Mouse (Mus musculus) adrenal gland, postnatal 14 days (tissue): ENCODE results near the gene Gm5089. TPM values are rescaled to one million over a fixed set of nuclear protein-coding genes. Genes with fewer than 3 reads are reported as not detected.
A peak's percentile ranks its signal among the peaks of the same experiment; 100 is the strongest.

Source experiments
- DNase-seq: peaks from one replicate; pipeline ENCODE4 v3.0.0; 2021; ENCODE audit warnings: mixed read lengths
- total RNA-seq: library from RNA; stranded (reverse); gene quantifications from 2 replicates; pipeline ENCODE4 v1.2.3, GENCODE M21; 2021

The Gm5089 gene
- total RNA-seq, 1 experiment from 2014 or later = not detected

DNA sequence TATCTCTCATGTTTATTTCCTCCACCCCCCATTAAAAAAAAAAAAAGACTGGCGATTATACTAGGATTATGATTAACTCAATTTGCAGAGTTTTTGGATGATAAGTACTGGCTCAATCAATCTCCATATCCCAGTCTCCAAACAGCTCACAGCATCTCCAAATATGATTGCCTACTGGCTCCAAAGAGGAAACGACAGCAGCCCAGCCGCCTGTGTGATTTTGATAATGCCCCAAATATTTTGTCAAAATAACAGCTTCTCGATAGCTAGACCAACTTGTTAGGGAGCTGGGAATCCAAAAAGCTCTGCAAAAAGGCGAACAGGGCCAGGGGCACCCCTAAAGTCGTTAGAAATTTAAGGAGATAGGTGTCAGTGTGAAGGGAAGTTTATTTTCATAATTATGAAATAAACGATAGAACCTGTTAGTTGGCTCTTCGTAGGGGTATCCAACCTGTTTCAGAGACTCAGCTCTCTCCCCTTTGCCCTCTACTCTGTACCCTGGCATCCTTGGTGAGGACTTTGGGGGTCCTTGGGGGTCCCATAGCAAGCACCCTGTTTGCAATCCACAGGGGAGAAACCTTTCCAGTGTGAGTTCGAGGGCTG lies 27.2 kb upstream of the Gm5089 start:
- no peak for DNase-seq

DNA sequence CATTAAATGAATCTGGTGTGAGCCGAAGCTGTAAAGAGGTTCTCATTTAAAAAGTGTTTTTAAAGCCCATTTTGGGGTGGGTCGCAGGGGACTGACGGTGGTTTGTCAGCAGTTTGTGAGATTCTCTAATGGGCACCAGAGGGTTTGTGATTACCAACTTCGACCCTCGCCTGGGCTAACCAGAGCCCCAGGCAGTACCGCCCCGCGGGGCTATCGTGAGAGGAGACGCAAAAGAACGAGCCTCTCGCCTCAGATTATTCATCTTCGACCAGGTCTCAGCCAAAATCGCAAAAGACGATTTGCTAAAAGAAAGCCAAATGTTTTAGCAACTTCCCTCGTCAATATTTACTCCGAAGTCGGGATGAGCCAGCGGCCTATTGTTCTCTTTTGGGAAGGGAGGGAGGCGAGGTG lies 26.4 kb upstream of the Gm5089 start:
- DNase-seq = no peak

DNA sequence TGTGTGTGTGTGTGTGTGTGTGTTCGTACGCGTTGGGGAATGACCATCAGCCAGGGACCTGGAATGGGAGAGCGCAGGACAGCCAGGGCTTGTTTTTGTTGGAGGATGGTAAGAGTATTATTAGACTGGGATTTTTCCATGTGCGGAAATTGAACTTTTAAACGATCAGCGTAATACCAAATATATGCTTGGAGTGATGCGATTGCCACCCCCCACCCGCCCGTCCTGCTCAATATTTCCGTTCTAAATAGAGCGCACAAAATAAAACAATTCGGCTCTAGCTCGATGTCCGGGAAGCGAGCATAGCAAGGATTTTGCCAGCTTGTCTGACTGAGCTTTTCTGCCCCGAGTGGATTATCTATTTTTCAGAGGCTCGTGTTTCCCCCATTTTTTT lies 25.9 kb upstream of the Gm5089 start:
- no peak for DNase-seq

DNA sequence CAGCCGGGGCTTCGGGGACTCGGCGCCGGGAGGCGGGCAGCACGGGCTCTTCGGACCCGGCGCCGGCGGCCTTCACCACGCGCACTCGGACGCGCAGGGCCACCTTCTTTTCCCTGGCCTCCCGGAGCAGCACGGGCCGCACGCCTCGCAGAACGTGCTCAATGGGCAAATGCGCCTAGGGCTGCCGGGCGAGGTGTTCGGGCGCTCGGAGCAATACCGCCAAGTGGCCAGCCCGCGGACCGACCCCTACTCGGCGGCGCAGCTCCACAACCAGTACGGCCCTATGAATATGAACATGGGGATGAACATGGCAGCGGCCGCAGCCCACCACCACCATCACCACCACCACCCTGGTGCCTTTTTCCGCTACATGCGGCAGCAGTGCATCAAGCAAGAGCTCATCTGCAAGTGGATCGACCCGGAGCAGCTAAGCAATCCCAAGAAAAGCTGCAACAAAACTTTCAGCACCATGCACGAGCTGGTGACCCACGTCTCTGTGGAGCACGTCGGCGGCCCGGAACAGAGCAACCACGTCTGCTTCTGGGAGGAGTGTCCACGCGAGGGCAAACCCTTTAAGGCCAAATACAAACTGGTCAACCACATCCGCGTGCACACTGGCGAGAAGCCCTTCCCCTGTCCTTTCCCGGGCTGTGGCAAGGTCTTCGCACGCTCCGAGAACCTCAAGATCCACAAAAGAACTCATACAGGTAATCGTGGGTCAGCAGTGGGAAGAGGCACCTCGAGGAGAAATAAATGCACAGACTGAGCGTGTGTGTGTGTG lies 25.3 kb upstream of the Gm5089 start:
- no peak for DNase-seq

DNA sequence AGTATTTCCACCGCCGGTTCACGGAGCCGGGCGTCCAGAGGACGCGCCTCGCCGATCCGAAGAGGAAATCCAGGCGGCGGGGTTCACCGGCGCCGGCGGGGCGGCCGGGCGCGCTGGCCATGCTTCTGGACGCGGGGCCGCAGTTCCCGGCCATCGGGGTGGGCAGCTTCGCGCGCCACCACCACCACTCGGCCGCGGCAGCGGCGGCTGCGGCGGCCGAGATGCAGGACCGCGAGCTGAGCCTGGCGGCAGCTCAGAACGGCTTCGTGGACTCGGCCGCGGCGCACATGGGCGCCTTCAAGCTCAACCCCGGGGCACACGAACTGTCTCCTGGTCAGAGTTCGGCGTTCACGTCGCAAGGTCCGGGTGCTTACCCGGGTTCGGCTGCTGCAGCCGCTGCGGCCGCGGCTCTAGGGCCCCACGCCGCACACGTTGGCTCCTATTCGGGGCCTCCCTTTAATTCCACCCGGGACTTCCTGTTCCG lies 24.7 kb upstream of the Gm5089 start:
- no peak for DNase-seq

DNA sequence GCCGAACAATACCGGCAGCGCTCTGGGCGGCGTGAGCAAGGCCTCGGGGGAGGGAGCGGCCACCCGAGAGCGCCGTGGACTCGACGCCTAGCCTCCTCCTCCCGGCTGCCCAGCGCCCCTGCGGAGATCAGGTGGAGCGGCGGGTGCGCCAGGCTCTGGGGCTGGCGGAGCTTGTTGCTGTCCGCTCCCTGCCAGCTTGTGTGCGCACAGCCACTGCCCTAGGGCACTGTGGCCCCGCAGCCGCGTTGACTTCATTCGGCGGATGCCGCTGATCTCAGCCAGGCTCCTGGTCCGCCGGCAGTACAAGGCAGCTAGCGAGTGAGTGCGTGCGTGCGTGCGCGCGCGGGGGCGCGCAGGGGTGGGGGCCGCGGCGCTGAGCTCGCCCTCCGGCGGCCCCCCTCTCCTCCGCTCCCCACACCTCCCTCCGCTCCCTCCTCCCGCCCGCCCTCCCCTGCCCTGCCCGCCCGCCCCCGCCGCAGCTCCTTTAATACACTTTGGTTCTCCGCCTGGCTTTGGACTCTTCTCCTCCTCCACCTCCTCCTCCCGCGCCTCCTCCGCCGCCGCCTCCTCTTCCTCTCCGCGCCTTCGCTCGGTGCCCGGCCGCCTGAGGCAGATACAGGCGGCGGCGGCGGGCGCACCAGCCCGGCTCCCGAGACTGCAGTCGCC lies 24.1 kb upstream of the Gm5089 start, which contains the start of gene Zic2:
Zic2 (plus strand) TSS at position 545 of the 666 bp plus-strand sequence.
- peak; percentile 44 for DNase-seq

DNA sequence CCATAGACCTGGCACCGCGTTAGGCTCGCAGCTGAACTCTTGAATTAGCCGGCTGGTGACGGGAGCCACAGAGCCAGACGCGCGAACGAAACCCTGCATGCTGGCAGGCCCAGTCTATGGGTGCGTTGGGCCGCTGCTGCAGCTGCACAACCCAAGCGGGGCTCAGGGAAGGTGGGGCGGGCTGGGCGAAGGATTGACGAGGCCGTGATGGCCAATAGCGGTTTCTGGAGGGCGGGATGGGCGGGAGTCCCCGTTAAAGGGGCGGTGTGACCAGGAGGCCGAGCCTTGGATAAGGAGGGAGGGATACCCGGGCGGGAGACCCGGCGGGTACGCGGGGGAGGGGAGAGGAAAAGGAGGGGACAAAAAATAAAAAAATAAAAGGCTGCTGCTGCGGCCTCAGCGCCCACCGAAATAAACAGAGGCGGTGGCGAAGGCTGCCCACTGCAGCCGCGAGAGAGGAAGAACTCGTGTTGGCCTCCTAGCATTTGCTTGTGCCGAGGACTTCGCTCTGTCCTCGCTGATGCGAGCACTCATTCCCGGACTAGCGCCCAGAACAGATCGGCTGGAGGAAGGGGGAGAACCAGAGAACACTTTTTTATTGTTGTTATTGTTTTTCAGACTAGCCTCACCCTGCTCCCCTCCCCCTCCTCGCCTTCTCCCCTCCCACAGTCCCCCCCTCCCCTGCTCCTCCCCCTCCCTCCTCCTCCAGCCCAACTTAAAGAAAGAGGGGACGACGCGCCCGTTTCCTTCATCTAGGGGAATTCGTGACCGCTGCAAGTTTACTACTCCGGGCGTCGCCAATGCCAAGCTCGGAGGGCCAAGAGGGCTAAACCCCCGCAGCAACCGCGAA lies 23.4 kb upstream of the Gm5089 start:
- no peak for DNase-seq

DNA sequence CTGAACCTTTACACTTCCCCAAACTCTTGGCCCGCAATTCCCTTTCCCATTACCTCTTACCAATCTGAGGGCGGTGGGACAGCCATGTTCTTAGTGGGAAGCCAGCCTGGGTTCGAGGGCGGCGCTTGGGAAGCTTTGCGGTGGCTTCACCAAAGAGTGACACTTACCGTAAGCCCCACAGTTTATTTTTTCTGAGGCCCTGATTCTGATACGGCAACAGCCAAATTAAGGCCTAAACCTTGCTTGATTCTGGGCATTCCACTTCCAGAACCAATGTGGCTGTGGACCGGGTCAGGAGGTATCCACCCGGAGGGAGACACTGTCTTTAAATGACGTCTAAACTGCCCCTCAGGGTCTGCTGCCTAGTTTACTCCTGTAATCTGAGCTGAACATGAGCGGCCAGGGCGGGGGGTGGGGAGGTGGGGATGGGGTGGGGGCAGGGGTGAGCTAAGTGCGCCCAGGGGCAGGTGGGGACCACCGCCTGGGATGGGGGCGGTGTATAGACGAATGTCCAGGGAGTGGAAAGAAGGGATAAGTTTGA lies 22.4 kb upstream of the Gm5089 start:
- DNase-seq = no peak

DNA sequence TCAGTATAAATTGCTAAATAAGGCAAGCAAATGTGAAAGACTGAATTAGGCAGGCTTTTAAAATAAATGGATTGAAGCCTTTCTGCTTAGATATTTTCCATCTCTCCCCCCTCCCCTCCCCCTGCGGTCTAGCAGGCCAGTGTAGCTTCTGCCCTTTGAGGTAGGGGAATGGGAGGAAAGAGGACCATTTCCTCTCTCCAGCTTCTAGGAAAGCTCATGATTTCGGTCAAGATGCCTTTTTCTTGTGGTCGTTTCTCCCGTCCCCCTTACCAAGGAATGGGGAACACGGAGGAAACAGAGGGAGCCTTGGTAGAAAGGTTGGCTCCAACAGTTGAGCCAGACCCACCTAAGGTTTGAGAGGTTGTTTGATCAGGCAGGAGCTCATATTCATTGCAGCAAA lies 21.7 kb upstream of the Gm5089 start:
- DNase-seq = no peak

DNA sequence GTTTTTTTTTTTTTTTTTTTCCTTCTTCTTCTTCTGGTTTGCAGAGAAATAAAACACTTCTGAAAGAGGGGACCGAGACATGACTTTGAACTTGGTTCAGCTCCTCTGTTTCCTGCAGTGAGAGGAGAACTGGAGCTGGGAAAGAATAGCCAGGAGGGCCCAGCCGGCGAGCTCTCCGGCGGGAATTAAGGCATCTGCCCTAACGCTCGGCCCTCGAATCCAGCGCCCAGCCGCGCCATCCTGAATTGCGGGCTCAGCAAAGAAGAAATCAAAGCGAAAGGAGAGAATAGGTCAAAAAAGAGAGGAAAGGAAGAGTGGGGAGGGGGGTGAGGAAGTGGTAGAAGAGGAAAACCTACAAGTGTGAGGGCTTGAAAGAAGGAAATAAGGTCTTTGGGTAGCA lies 21.2 kb upstream of the Gm5089 start:
- no peak for DNase-seq

DNA sequence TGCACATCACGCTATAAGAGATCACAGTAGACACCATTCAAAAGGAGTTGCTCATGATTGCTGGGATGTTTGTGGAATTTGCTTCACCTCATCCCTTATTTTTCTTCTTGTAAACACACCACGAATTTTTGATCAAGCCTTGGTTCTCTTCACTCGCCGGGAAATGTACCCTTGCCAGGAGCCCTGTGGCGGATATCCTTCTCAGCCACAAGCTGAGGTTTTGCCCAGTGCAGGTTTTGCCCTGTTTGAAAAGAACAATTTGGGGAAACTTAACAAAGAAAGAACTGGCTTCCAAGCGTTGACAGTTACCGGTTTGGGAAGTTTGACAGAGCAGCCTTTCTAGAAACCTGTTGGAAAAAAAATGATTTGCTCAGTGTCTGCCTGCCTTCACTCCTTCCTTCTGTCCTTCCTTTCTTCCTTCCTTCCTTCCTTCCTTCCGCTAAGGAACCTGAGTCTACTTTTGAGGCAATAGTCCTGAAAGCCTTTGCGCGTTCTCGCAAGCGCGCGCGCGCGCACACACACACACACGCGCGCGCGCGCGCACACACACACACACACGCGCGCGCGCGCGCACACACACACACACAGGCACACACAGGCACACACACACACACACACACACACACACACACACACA lies 20.7 kb upstream of the Gm5089 start:
- DNase-seq = no peak

DNA sequence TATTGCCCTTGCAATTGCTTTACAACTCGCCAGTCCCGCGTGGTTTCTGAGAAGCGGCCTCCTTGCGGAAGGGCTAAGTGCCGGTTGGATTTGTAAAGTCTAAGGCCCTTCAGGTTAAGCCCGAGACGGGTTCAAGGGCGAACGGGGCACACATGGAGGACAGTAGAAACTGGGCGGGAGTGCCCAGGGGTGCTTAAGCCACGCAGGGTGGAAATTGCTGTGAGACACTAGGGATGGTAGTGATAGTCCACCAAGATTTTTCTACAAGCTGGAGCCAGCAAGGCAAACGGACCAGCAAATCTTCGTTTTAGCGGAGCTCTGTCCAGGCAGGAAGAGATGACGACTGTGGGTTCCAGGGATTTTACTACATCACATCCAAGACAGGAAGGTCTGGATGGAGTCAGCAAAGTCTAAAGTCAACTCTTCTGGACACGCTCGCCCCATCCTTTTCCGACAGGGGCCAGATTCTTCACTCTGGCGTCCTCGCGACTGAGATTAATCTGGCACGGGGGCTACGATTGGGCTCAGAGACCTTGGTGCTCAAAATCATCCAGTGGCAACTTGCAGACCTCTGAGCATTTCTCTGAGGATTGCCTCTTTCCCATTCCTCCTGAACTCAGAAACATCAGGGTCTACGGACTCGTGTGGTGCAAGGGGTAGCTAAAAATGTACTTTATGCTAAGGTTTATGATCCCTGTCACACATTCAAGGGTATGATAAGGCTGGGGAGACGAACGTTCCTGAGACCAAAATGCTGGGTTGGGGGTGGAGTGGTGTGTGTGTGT lies 18.2 kb upstream of the Gm5089 start:
- DNase-seq = no peak

DNA sequence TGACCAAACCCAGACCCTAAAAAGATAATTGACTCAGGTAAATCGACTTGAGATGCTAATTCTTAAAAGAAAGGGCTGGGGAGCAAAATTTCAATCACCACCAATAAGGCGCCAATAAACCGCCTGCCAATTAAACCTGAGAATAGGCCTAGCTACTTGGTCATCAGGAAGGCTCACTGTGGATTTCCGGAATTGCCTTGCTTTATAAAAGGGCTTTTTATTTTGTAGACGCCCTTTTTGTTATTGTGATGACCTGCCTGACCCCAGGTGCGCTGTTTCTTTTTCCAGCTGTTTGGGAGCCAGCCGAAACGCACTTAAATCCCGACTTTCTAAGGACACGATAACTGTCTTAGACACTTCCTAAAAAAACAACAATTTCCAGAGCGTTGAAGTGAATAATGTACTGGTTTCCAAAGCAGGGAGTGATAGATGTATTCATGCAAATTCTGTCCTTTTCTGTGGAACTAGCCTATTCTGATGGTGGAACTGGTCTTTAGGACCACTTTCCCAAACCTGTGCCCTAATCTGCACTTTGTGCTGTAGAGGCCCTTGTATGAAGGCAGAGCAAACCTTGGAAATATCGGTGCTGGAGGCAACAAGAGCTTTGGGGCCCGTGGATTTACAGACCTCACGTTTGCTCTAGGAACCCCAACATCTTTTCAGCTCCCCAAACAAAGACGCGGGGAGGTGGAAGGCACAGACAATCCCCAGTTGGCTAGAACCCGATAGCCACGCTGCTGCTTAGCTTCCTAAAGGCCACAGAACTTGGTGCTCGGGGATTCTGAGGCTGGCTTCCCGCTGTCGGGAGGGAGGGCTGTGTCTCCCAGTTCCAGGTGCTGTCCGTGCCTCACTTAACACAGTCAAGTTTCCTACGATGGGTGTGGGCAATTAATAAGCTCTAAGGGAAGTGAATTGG lies 17.3 kb upstream of the Gm5089 start:
- DNase-seq = no peak

DNA sequence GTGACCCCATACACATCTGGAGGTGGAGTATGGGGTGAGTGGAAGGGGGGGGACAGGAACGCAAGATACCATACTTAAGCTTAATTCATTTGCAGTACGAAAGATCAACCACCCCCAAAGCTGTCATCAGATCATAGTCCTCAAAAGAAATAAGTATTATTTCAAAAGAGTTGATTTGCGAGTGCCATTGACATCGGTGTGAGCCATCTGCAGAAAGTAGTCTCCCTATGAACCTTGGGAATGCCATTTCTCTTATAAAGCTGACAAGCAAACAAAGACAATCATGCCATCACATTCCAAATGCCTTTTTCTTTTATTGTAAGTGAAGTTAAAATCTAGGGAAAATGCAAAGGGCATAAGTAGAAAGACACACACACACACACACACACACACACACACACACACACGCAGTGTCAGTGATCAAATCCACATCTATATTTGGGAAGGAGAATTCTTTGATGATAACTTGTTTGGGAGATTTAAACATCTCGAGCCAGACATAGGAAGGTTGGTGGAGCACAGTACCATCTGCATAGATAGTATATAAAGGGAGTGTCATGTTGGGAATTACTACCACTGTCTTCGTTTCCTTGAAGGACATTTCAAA lies 15.9 kb upstream of the Gm5089 start:
- no peak for DNase-seq

DNA sequence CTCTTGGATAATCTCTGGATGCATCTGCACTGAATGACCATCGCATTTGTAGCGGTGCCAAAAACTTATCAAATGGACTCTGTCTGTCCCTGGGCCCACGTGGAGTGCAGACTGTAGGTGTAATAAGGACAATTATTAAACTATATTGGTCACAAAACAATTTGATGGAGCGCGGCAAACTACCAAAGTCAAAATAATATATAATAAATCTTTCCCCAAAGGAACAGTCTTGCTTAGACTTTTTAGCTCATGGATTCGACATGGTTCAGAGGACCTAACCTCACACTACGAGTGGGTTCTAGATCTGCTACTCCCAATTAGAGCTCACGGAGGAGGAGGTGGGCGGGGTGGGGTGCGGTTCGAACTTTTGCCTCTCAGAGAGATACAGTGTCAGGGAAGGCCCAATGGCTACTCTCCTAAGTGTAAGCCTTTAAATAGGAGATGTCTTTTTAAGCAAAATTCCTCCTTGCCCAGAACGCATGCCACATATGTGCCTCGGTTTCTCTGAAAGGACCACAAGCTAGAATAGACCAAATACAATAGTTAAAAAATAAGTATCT lies 15.1 kb upstream of the Gm5089 start:
- no peak for DNase-seq

DNA sequence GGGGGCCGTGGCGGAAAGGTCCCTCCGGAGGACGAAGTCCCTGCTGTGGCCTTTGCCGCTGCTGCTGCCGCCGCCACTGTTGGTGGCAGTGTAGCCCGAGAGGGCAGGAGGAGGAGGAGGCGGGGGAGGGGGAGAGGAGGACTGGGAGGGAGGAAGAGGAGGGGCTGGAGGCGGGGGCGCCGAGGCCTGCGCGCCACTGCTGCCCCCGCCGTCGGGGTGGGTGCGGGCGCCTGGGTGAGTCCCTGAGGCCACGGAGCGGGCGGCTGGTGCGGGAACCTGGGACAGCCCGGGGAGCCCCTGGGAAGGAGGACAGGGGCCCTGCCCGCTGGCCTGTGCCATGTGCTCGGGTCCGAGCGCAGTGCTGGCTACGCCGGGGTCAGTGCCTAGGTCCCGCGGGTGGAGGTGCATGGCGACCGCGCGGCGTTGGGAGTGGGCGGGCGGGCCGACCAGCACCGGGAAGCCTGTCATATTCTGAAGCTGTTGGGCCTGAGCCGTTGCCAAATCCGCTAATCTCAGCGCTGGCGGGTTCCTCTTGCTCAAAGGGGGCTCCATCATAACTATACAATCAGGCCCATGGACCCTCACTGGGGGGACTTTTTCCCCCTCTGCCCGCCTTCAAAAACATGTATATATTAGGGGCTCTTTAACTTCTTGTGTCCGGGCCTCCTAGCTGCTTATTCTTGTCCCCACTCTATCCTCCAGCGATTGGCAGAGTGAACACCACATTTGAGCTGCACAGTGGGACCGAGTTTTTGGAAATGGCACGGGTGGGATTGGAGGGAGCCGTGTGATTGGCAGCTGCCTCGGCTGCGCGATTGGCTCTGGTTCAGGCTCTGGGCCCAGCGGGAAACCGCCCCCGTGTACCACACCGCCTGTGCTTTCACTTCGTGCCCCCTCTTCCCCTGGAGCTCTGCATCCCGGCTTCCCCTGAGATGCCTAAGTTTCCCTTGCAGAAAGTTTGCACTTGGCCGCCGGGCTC lies 14.1 kb upstream of the Gm5089 start, which contains the start of gene Zic5:
Zic5 (minus strand) TSS at position 915 of the 979 bp plus-strand sequence.
- DNase-seq = no peak

DNA sequence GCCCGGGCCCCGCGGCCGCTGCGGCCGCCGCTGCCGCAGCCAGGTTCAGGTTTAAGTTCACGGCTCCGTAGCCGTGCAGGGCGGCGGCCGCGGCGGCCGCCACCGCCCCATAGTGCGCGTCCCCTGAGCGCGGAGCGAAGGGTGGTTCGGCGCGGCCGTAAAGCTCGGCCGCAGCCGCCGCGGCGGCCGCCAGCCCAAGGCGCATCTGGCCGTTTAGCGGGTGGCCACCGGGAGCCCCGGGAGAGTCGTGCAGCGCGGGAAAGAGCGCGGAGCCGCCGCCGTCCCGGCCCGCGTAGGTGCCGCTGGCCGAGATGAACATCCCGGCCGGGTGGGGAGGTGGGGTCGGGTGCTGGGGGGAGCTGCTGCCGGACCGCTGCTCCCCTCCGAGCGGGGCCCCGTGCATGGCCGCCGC lies 13.4 kb upstream of the Gm5089 start:
- DNase-seq = no peak
